Mouse (Mus musculus): ENCODE measurements around the gene Ndufaf3. TPM values are rescaled to one million over a fixed set of nuclear protein-coding genes. Genes with fewer than 3 reads are reported as not detected.

Ndufaf3 gene
- polyA plus RNA-seq, 1 experiment from 2014 or later = 69.2 TPM

DNA sequence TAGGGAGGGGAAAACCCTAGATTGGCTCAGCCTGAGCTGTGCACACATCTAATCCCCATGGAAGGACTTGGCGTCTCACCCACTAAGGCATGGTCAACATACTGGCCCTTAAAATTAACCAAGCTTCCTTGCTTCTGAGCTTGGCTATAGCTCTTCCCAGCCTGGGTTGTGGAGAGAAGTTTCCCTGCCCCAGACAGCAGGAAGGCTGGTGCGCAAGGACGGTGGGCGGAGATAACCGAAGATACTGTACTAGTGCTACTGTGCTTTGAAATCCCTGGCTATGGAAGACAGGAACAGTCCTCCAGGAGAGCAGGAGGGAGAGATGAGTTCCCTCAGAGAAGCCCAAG lies 12.1 kb upstream of the Ndufaf3 start:
- peak overlapping the region; percentile 88 for H3K9ac ChIP-seq (ENCODE audit: low read depth, low read length)
- no peaks in the 10 kb centered on the region for H3K9me3 ChIP-seq (replicated peaks; ENCODE audit: low read length)
- ATAC-seq (replicated peaks; ENCODE audit: low FRiP score, low read depth) = 0 out of 2 replicates have a peak, but pooled peaks have one; percentile 0
- H3K27me3 ChIP-seq (ENCODE audit: insufficient read depth, low read length) = no peaks in the 10 kb centered on the region
- H3K36me3 ChIP-seq (ENCODE audit: insufficient read depth, low read length) = 0 out of 2 replicates have a peak, but pooled peaks cover 8% of the 10 kb centered on the region
- H3K4me3 ChIP-seq (replicated peaks; ENCODE audit: low read depth, low read length) = peak overlapping the region; percentile 74
- 65% methylated on average over 5 of the region's 5 CpGs for WGBS
- peaks cover 11% of the 10 kb centered on the region; the same call in 1 of the 2 replicates for H3K4me1 ChIP-seq (replicated peaks; ENCODE audit: insufficient read depth, low read length)
- peak overlapping the region; percentile 90 for H3K27ac ChIP-seq
- TF ChIP-seq CTCF (IDR thresholded peaks at IDR 0.05; ENCODE audit: low read depth) = no peak
- peak overlapping the region; percentile 84 for H3K4me2 ChIP-seq (ENCODE audit: low read length)
- no peak for DNase-seq (ENCODE audit: low spot score)

- ATAC-seq (replicated peaks; ENCODE audit: low FRiP score, low read depth) = peak; percentile 94
- 0 out of 2 replicates have a peak, but pooled peaks cover 8% of the 10 kb centered on the region for H3K36me3 ChIP-seq (ENCODE audit: insufficient read depth, low read length)
- peak; percentile 3; the same call in 1 of the 2 replicates for TF ChIP-seq CTCF (IDR thresholded peaks at IDR 0.05; ENCODE audit: low read depth)
- peak within 1 kb of the TSS; percentile 90 for H3K27ac ChIP-seq
- peaks cover 11% of the 10 kb centered on the region; the same call in 1 of the 2 replicates for H3K4me1 ChIP-seq (replicated peaks; ENCODE audit: insufficient read depth, low read length)
- no peaks in the 10 kb centered on the region for H3K9me3 ChIP-seq (replicated peaks; ENCODE audit: low read length)
- peak within 1 kb of the TSS; percentile 74 for H3K4me3 ChIP-seq (replicated peaks; ENCODE audit: low read depth, low read length)
- DNase-seq (ENCODE audit: low spot score) = peak; percentile 98
- 3% methylated on average over 51 of the region's 51 CpGs for WGBS
- H3K4me2 ChIP-seq (ENCODE audit: low read length) = peak within 1 kb of the TSS; percentile 84
- no peaks in the 10 kb centered on the region for H3K27me3 ChIP-seq (ENCODE audit: insufficient read depth, low read length)
- H3K9ac ChIP-seq (ENCODE audit: low read depth, low read length) = peak within 1 kb of the TSS; percentile 88
These were observed 11.5 kb upstream of the Ndufaf3 start, which contains the start of gene Wdr6 for GRCm38 (mm10) chr9:108578545-108579343. TSS of gene Wdr6 (minus strand) at chr9:108578739.

- Histone ChIP-seq H3K4me1 (replicated peaks; ENCODE audit: insufficient read depth, low read length) (peaks cover 11% of the 10 kb centered on the region; the same call in 1 of the 2 replicates), H3K27me3 (ENCODE audit: insufficient read depth, low read length) (no peaks in the 10 kb centered on the region), H3K36me3 (ENCODE audit: insufficient read depth, low read length) (peaks cover 12% of the 10 kb centered on the region; the same call in 1 of the 2 replicates), H3K9ac (ENCODE audit: low read depth, low read length) (peak overlapping the region; percentile 88), H3K4me3 (replicated peaks; ENCODE audit: low read depth, low read length) (peak overlapping the region; percentile 74), H3K9me3 (replicated peaks; ENCODE audit: low read length) (no peaks in the 10 kb centered on the region), H3K4me2 (ENCODE audit: low read length) (peak overlapping the region; percentile 84), H3K27ac (peak overlapping the region; percentile 90)
- peak; percentile 11 for ATAC-seq (replicated peaks; ENCODE audit: low FRiP score, low read depth)
- WGBS = 0% methylated on average over 24 of the region's 24 CpGs
- DNase-seq (ENCODE audit: low spot score) = peak; percentile 78
- no peak for TF ChIP-seq CTCF (IDR thresholded peaks at IDR 0.05; ENCODE audit: low read depth)
These were observed 10.8 kb upstream of the Ndufaf3 start for GRCm38 (mm10) chr9:108577934-108578544.

DNA sequence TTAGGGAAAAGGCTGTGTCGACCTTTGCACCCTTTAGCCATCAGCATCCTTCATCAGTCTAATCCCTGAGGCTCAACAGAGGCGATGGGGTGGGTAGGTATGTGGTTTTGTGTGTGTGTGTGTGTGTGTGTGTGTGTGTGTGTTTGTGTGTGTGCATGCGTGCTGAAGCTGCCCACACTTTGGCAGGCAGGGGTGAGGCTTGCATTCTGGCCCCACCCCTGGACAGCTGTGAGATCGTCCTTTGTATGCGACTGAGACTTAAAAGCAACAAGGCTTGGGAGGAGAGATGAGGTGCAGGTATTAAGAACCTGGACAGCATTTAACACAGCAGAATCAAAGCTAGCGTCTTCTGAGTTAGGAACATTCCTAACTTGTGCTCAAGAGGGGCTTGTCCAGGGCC lies 9.8 kb upstream of the Ndufaf3 start:
- no peak for TF ChIP-seq CTCF (IDR thresholded peaks at IDR 0.05; ENCODE audit: low read depth)
- Histone ChIP-seq H3K4me3 (replicated peaks; ENCODE audit: low read depth, low read length) (no peak overlapping the region), H3K36me3 (ENCODE audit: insufficient read depth, low read length) (peaks cover 22% of the 10 kb centered on the region), H3K9me3 (replicated peaks; ENCODE audit: low read length) (no peaks in the 10 kb centered on the region), H3K4me2 (ENCODE audit: low read length) (peak overlapping the region; percentile 84), H3K9ac (ENCODE audit: low read depth, low read length) (no peak overlapping the region; the same call in 1 of the 2 replicates), H3K27ac (no peak overlapping the region), H3K4me1 (replicated peaks; ENCODE audit: insufficient read depth, low read length) (peaks cover 11% of the 10 kb centered on the region; the same call in 1 of the 2 replicates), H3K27me3 (ENCODE audit: insufficient read depth, low read length) (no peaks in the 10 kb centered on the region)
- no peak for ATAC-seq (replicated peaks; ENCODE audit: low FRiP score, low read depth)
- 43% methylated on average over 6 of the region's 6 CpGs for WGBS
- DNase-seq (ENCODE audit: low spot score) = no peak

DNA sequence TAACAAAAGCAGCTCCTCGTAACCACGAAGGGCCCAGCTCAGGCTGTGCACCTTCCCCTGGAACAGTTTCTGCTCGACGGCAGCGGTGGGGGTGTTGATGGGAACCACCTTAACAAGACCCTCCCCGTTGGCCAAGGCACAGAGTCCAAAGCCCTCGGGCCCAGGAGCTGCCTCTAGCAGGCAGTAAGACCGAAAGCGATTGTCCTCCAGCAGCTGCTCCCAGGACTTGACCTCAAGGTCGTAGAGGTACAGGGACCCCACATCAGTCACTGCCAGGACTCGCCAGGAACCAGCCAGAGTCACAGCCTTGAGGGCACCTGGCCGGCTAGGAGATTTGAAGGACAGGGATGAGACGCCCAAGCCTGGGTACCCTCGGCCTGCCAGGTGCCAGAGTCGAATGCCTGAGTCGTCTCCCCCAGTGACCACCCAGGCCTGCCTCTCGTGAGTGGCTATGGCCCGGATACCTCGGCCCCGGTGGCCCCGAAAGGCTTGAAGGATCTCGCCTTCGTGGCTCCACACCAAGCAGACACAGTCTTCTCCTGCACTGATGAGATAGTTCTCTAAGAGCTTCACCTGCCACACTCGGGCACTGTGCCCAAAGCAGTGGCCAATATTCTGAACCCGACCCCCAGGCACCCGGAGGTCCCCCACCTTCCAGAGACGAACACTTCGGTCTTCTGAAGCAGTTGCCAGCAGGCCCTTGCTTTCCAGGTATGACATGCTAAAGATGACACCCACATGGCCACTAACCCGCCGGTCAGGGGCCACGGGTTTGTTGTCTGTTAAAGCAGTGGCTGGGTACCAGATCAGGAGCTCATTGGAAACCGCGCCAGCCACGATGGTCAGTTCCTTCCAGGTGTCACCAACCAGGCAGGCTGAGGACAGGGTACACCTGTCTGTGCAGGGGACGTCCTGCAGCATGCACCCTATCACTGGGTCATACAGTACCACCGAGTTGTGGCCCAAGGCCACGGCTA lies 8.4 kb upstream of the Ndufaf3 start:
- Histone ChIP-seq H3K9me3 (replicated peaks; ENCODE audit: low read length) (no peaks in the 10 kb centered on the region), H3K36me3 (ENCODE audit: insufficient read depth, low read length) (peaks cover 27% of the 10 kb centered on the region), H3K4me2 (ENCODE audit: low read length) (no peak overlapping the region), H3K27me3 (ENCODE audit: insufficient read depth, low read length) (no peaks in the 10 kb centered on the region), H3K4me3 (replicated peaks; ENCODE audit: low read depth, low read length) (no peak overlapping the region), H3K4me1 (replicated peaks; ENCODE audit: insufficient read depth, low read length) (peaks cover 11% of the 10 kb centered on the region; the same call in 1 of the 2 replicates), H3K27ac (no peak overlapping the region), H3K9ac (ENCODE audit: low read depth, low read length) (no peak overlapping the region)
- WGBS = 77% methylated on average over 37 of the region's 37 CpGs
- no peak for TF ChIP-seq CTCF (IDR thresholded peaks at IDR 0.05; ENCODE audit: low read depth)
- ATAC-seq (replicated peaks; ENCODE audit: low FRiP score, low read depth) (no peak), DNase-seq (ENCODE audit: low spot score) (no peak)

All from kidney, postnatal 0 days (tissue).